Mouse (Mus musculus) limb, embryonic 10.5 days (tissue): ENCODE measurements at regions not wholly inside any gene's neighbourhood (a gene's known extent, or its start where the extent isn't known, plus 50 kb on each side); places are given as distances from the start of the nearest gene placed in this dataset.

Experiments used
- DNase-seq: peaks from one replicate; pipeline ENCODE4 v3.0.0-alpha.2; 2017; ENCODE audit warnings: low spot score
- H3K27ac ChIP-seq: fragments of 300-500 bp; sonication (generic); 2 replicates; pipeline ENCODE4 v1.5.1; 2016; ENCODE audit warnings: mild to moderate bottlenecking
- H3K27me3 ChIP-seq: fragments of 300-500 bp; sonication (generic); 2 replicates; pipeline ENCODE4 v1.6.1; 2016; ENCODE audit warnings: low read depth, mild to moderate bottlenecking; ENCODE audit not compliant: poor library complexity, severe bottlenecking
- H3K36me3 ChIP-seq: fragments of 300-500 bp; sonication (generic); 2 replicates; pipeline ENCODE4 v1.6.1; 2016; ENCODE audit warnings: mild to moderate bottlenecking, moderate library complexity
- H3K4me1 ChIP-seq: fragments of 300-500 bp; sonication (generic); 2 replicates; pipeline ENCODE4 v1.6.1; 2016
- H3K4me3 ChIP-seq: fragments of 300-500 bp; sonication (generic); 2 replicates; pipeline ENCODE4 v1.5.1; 2016; ENCODE audit warnings: mild to moderate bottlenecking, moderate library complexity
- H3K9me3 ChIP-seq: fragments of 300-500 bp; sonication (generic); replicated peaks from 2 replicates; pipeline ENCODE4 v1.6.1; 2016; ENCODE audit warnings: mild to moderate bottlenecking
- WGBS: fragments of 180-500 bp; shearing (Covaris S2); methylation state at CpG from one replicate; pipeline ENCODE4 v1.1.7; 2016; 5-methylcytosine and 5-hydroxymethylcytosine counted together

- H3K4me1 ChIP-seq: no peaks in the 10 kb centered on the region
- H3K9me3 ChIP-seq: no peaks in the 10 kb centered on the region
- H3K4me3 ChIP-seq: no peak overlapping the region
- H3K27me3 ChIP-seq: no peaks in the 10 kb centered on the region
- no peak for DNase-seq
- H3K36me3 ChIP-seq: no peaks in the 10 kb centered on the region
- WGBS: 53% methylated on average over 3 of the region's 3 CpGs
- H3K27ac ChIP-seq: no peak overlapping the region
Measured at GRCm38 (mm10) chr4:9935949-9936348, 938.3 kb upstream of the 2610301B20Rik start.

GRCm38 (mm10) chr4:9951441-9951840 lies 922.9 kb upstream of the 2610301B20Rik start:
- Histone ChIP-seq H3K9me3 (no peaks in the 10 kb centered on the region), H3K36me3 (no peaks in the 10 kb centered on the region), H3K4me3 (no peak overlapping the region), H3K4me1 (no peaks in the 10 kb centered on the region), H3K27ac (no peak overlapping the region), H3K27me3 (no peaks in the 10 kb centered on the region)
- 89% methylated on average over 4 of the region's 4 CpGs for WGBS
- no peak for DNase-seq

GRCm38 (mm10) chr4:9974631-9975030 lies 899.7 kb upstream of the 2610301B20Rik start:
- no peak for DNase-seq
- no peak overlapping the region for H3K27ac ChIP-seq
- no peaks in the 10 kb centered on the region for H3K36me3 ChIP-seq
- no peak overlapping the region for H3K4me3 ChIP-seq
- H3K9me3 ChIP-seq: no peaks in the 10 kb centered on the region
- H3K4me1 ChIP-seq: no peaks in the 10 kb centered on the region
- H3K27me3 ChIP-seq: no peaks in the 10 kb centered on the region

- no peak for DNase-seq
- Histone ChIP-seq H3K9me3 (no peaks in the 10 kb centered on the region), H3K4me1 (peaks cover 6% of the 10 kb centered on the region; the same call in 1 of the 2 replicates), H3K4me3 (no peak overlapping the region), H3K27me3 (no peaks in the 10 kb centered on the region), H3K36me3 (no peaks in the 10 kb centered on the region), H3K27ac (no peak overlapping the region)
- WGBS: 84% methylated on average over 3 of the region's 3 CpGs
Measured at GRCm38 (mm10) chr4:9981354-9982040, 892.8 kb upstream of the 2610301B20Rik start.

GRCm38 (mm10) chr4:9982786-9983525 lies 891.3 kb upstream of the 2610301B20Rik start:
- no peak overlapping the region for H3K27ac ChIP-seq
- no peak for DNase-seq
- H3K4me3 ChIP-seq: no peak overlapping the region
- H3K27me3 ChIP-seq: no peaks in the 10 kb centered on the region
- H3K9me3 ChIP-seq: no peaks in the 10 kb centered on the region
- WGBS: 60% methylated on average over 7 of the region's 7 CpGs
- peaks cover 6% of the 10 kb centered on the region; the same call in 1 of the 2 replicates for H3K4me1 ChIP-seq
- H3K36me3 ChIP-seq: no peaks in the 10 kb centered on the region

GRCm38 (mm10) chr4:9993871-9994270 lies 880.4 kb upstream of the 2610301B20Rik start:
- H3K9me3 ChIP-seq: no peaks in the 10 kb centered on the region
- H3K27ac ChIP-seq: no peak overlapping the region
- no peaks in the 10 kb centered on the region for H3K27me3 ChIP-seq
- H3K4me1 ChIP-seq: no peaks in the 10 kb centered on the region
- no peaks in the 10 kb centered on the region for H3K36me3 ChIP-seq
- no peak for DNase-seq
- WGBS: 38% methylated on average over 1 of the region's 1 CpGs
- H3K4me3 ChIP-seq: no peak overlapping the region

- no peaks in the 10 kb centered on the region for H3K4me1 ChIP-seq
- no peaks in the 10 kb centered on the region for H3K9me3 ChIP-seq
- WGBS: 77% methylated on average over 1 of the region's 1 CpGs
- no peak overlapping the region for H3K27ac ChIP-seq
- H3K36me3 ChIP-seq: no peaks in the 10 kb centered on the region
- no peak overlapping the region for H3K4me3 ChIP-seq
- no peak for DNase-seq
- no peaks in the 10 kb centered on the region for H3K27me3 ChIP-seq
Measured at GRCm38 (mm10) chr4:9994466-9994865, 879.8 kb upstream of the 2610301B20Rik start.

- no peaks in the 10 kb centered on the region for H3K27me3 ChIP-seq
- no peak overlapping the region for H3K27ac ChIP-seq
- no peaks in the 10 kb centered on the region for H3K9me3 ChIP-seq
- no peak overlapping the region for H3K4me3 ChIP-seq
- H3K4me1 ChIP-seq: peaks cover 7% of the 10 kb centered on the region; the same call in 1 of the 2 replicates
- H3K36me3 ChIP-seq: no peaks in the 10 kb centered on the region
- no peak for DNase-seq
Measured at GRCm38 (mm10) chr4:10030316-10030715, 844.0 kb upstream of the 2610301B20Rik start.

- no peaks in the 10 kb centered on the region for H3K9me3 ChIP-seq
- H3K27ac ChIP-seq: no peak overlapping the region
- H3K36me3 ChIP-seq: no peaks in the 10 kb centered on the region
- H3K27me3 ChIP-seq: no peaks in the 10 kb centered on the region
- DNase-seq: no peak
- H3K4me1 ChIP-seq: peaks cover 7% of the 10 kb centered on the region; the same call in 1 of the 2 replicates
- no peak overlapping the region for H3K4me3 ChIP-seq
- 29% methylated on average over 3 of the region's 3 CpGs for WGBS
Measured at GRCm38 (mm10) chr4:10031764-10032163, 842.5 kb upstream of the 2610301B20Rik start.

GRCm38 (mm10) chr4:10035336-10035735 lies 839.0 kb upstream of the 2610301B20Rik start:
- Histone ChIP-seq H3K4me1 (peaks cover 7% of the 10 kb centered on the region; the same call in 1 of the 2 replicates), H3K36me3 (no peaks in the 10 kb centered on the region), H3K4me3 (no peak overlapping the region), H3K27ac (no peak overlapping the region), H3K27me3 (no peaks in the 10 kb centered on the region), H3K9me3 (no peaks in the 10 kb centered on the region)
- 97% methylated on average over 1 of the region's 1 CpGs for WGBS
- DNase-seq: no peak

GRCm38 (mm10) chr4:10041301-10042093 lies 832.8 kb upstream of the 2610301B20Rik start:
- Histone ChIP-seq H3K4me3 (no peak overlapping the region), H3K27ac (no peak overlapping the region), H3K27me3 (no peaks in the 10 kb centered on the region), H3K36me3 (no peaks in the 10 kb centered on the region), H3K4me1 (no peaks in the 10 kb centered on the region), H3K9me3 (no peaks in the 10 kb centered on the region)
- 62% methylated on average over 2 of the region's 2 CpGs for WGBS
- no peak for DNase-seq

- Histone ChIP-seq H3K9me3 (no peaks in the 10 kb centered on the region), H3K27ac (no peak overlapping the region), H3K27me3 (no peaks in the 10 kb centered on the region), H3K4me1 (peaks cover 6% of the 10 kb centered on the region; the same call in 1 of the 2 replicates), H3K4me3 (no peak overlapping the region), H3K36me3 (no peaks in the 10 kb centered on the region)
- no peak for DNase-seq
- WGBS: 97% methylated on average over 1 of the region's 1 CpGs
Measured at GRCm38 (mm10) chr4:10048770-10049169, 825.5 kb upstream of the 2610301B20Rik start.

GRCm38 (mm10) chr4:10049411-10049810 lies 824.9 kb upstream of the 2610301B20Rik start:
- Histone ChIP-seq H3K27ac (no peak overlapping the region), H3K9me3 (no peaks in the 10 kb centered on the region), H3K4me1 (peaks cover 6% of the 10 kb centered on the region; the same call in 1 of the 2 replicates), H3K36me3 (no peaks in the 10 kb centered on the region), H3K27me3 (no peaks in the 10 kb centered on the region), H3K4me3 (no peak overlapping the region)
- WGBS: 70% methylated on average over 4 of the region's 4 CpGs
- DNase-seq: no peak
